Mouse (Mus musculus) erythroblast, embryonic 14.5 days (primary cell): ENCODE data around the gene Tmem38a. TPM values are rescaled to one million over a fixed set of nuclear protein-coding genes. Genes with fewer than 3 reads are reported as not detected.

Experiments
- H3K27me3 ChIP-seq: 2 replicates; pipeline ENCODE4 v1.6.1; 2012; ENCODE audit warnings: inconsistent platforms; ENCODE audit not compliant: control insufficient read depth
- H3K36me3 ChIP-seq: 2 replicates; pipeline ENCODE4 v1.6.1; 2012; ENCODE audit warnings: mild to moderate bottlenecking, inconsistent platforms; ENCODE audit not compliant: control insufficient read depth
- H3K4me1 ChIP-seq: 2 replicates; pipeline ENCODE4 v1.6.1; 2012; ENCODE audit warnings: inconsistent platforms; ENCODE audit not compliant: control insufficient read depth
- H3K4me3 ChIP-seq: replicated peaks from 2 replicates; pipeline ENCODE3; 2012; ENCODE audit warnings: moderate library complexity, mild to moderate bottlenecking, inconsistent platforms
- H3K9me3 ChIP-seq: 2 replicates; pipeline ENCODE4 v1.6.1; 2012; ENCODE audit warnings: low read length, inconsistent platforms, mixed read lengths; ENCODE audit not compliant: control insufficient read depth
- GATA1 ChIP-seq: IDR thresholded peaks from 2 replicates; pipeline ENCODE4 v1.6.1; 2012; ENCODE audit warnings: low read length, inconsistent platforms, mixed read lengths
- TAL1 ChIP-seq: IDR thresholded peaks from 3 replicates; pipeline ENCODE4 v1.6.1; 2012; ENCODE audit warnings: low read length, inconsistent platforms, mixed read lengths
- polyA plus RNA-seq: library from polyadenylated mRNA; stranded (reverse); fragments of >175 nt; gene quantifications from 2 replicates; pipeline ENCODE4 v1.2.3, GENCODE M21; 2012

Tmem38a gene
- polyA plus RNA-seq, 1 experiment, result 0.14 TPM

DNA sequence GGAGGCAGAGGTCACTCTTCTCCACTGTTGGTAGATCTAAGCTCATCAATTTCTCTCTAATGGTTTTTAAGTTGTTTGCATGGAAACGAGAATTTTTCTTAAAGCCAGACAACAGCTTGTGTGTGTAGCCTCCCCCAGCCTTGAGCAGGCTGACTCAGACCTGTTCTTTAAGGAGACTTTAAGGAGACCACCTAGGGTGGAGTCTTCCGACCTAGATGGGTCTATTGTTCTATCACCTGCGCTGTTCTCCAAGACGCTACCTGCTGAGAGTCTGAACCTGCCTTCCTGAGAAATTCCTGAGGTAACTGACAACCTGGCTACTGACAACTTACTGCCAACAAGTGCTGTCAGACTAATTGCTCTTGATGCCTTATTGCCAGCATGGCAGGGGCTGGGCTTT is 16.1 kb upstream of the Tmem38a start:
- Histone ChIP-seq H3K4me3 (no peak overlapping the region), H3K9me3 (no peaks in the 10 kb centered on the region), H3K36me3 (peaks cover 13% of the 10 kb centered on the region), H3K27me3 (no peaks in the 10 kb centered on the region), H3K4me1 (no peaks in the 10 kb centered on the region)
- TF ChIP-seq GATA1 (no peak), TAL1 (no peak)

DNA sequence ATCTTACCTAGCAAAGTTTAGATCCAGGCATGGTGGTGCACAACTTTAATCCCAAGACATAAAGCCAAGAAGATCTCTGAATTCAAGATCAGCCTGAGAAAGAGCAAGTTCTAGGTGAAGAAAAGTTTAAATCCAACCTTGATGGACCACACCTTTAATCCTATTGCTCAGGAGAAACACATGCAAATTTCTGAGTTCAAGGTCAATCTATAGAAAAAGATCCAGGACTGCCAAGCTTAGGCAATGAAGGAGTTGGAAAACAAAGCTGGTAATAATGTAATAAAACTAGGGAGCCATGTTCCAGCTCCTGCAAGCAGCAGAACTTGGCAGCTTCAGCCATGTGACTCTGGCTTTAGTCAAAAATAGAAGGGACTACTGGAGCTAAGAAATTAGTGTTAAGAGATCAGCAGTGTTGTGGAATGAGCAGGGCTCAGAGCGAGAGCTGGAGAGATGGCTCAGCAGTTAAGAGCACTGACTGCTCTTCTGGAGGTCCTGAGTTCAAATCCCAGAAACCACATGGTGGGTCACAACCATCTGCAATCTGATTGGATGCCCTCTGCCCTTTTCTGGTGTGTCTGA is 10.7 kb upstream of the Tmem38a start:
- Histone ChIP-seq H3K36me3 (peaks cover 49% of the 10 kb centered on the region), H3K4me1 (no peaks in the 10 kb centered on the region), H3K4me3 (no peak overlapping the region), H3K27me3 (no peaks in the 10 kb centered on the region), H3K9me3 (no peaks in the 10 kb centered on the region)
- no peak for TF ChIP-seq TAL1
- TF ChIP-seq GATA1, result no peak

DNA sequence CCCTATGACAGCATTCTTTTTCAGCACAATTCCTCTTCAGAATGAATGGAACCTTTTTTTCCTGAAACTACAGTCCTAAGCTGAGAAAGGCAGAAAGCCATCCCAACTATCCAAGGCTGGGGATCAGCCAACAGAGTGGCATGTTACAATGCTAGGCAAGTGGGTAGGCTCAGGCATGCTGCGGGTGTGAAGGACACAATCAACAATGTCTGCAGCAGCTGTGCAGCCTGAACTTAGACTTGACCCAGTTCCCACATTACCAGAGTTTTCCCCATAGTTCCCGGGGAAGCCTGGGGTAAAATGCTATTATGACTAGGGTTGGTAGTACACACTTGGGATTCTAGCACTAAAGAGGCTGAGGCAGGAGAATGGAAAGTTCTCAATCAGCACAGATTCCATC is 5.9 kb upstream of the Tmem38a start:
- Histone ChIP-seq H3K9me3 (no peaks in the 10 kb centered on the region), H3K36me3 (peaks cover 74% of the 10 kb centered on the region), H3K4me3 (no peak overlapping the region), H3K4me1 (peaks cover 17% of the 10 kb centered on the region), H3K27me3 (no peaks in the 10 kb centered on the region)
- TF ChIP-seq TAL1, result no peak
- TF ChIP-seq GATA1, result no peak

DNA sequence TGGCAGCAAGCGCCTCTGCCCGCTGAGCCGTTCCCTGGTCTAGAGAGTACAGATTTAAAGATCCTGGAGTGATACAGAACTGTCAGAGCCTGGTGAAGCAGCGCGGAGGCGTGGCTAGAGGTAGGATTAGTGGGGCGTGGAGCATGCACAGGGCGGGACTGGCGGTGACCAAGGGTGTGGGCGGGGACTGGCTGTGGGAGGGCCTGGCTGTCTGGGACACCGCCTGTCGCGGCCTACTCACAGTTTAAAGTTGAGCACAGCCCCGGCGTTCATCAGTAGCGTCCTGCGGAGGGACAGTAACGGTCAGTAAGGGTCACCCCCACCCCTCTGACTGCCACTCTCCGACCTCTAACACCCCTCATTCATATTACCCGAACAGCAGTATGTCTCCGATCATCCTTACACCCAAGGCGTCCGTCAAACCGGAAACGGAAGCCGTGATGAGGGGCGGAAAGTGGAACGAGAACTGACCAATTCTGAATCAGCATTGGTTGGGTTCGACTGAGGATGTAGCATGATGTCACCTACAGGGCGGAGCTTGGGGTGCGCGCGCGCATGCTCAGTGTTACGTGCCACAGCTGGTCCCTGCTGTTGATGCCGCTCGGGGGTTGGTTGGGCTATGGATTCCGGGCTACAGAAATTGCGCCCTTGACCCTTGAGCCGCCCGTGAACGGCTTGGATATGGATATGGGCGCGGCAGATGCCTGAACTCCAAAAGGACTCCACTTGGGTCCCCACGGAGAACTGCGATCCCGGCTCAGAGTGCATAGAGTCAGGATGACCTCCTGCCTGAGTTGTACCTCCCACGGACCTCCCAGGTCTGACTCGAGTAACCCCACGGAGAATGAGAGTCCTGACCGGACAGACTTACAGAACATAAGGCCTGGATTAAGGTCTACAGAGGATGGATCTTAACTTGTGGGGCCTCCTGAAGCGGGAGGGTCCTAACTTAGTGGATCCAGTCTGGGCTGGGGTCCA is 933 bp upstream of the Tmem38a start, which contains the start of gene Smim7:
TSS of gene Smim7 (minus strand) at position 456 of the 978 bp plus-strand sequence.
- peaks cover 38% of the 10 kb centered on the region for H3K36me3 ChIP-seq
- H3K9me3 ChIP-seq, result no peaks in the 10 kb centered on the region
- H3K27me3 ChIP-seq, result peaks cover 11% of the 10 kb centered on the region
- peaks cover 36% of the 10 kb centered on the region for H3K4me1 ChIP-seq
- H3K4me3 ChIP-seq, result peak within 1 kb of the TSS; percentile 91
- TF ChIP-seq TAL1 (no peak), GATA1 (peak; percentile 19; the same call in 1 of the 2 replicates)

DNA sequence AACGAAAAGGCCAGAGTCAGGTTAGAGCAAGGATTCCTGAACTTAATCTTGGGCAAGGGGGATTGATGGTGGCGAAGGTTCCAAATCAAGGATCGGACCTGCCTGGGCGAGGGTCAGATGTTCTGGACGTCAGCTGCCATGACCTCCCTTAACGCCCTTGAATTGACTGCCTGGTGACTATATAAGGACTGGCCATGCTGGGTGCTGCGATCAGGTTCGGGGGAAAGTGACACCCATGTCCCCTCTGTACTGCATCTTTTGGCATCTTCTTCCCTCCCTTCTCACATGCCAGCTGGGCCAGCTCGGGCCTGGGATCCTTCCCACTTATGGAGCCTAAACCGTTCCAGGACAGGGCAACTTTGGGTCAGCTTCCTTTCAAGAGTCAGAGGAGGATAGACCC is 652 bp downstream of the Tmem38a start:
- Histone ChIP-seq H3K9me3 (no peaks in the 10 kb centered on the region), H3K27me3 (peaks cover 11% of the 10 kb centered on the region), H3K4me3 (peak overlapping the region; percentile 91), H3K36me3 (peaks cover 22% of the 10 kb centered on the region), H3K4me1 (peaks cover 36% of the 10 kb centered on the region)
- no peak for TF ChIP-seq TAL1
- TF ChIP-seq GATA1, result no peak

DNA sequence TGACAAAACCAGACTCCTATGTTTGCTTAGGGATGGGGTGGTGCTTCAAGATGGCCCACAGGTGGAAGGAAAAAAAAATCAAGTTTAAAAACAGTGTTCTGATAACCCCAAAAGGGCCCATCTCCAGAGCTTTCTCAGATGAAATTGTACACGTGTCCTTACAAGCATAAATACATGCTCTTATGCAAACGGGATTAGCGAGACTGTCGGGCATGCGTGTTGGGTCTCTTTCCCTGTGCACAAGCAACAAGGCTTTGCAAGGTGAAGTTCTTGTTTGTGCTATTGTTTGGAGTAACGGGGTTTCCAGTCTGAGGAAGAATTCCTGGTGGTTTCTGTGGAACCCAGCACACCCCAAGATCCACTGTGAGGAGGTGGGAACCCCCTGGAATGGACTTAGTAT is 1.6 kb downstream of the Tmem38a start:
- H3K36me3 ChIP-seq, result peaks cover 13% of the 10 kb centered on the region
- peaks cover 11% of the 10 kb centered on the region for H3K27me3 ChIP-seq
- no peaks in the 10 kb centered on the region for H3K9me3 ChIP-seq
- H3K4me3 ChIP-seq, result no peak overlapping the region
- TF ChIP-seq GATA1 (no peak), TAL1 (no peak)
- H3K4me1 ChIP-seq, result peaks cover 39% of the 10 kb centered on the region

DNA sequence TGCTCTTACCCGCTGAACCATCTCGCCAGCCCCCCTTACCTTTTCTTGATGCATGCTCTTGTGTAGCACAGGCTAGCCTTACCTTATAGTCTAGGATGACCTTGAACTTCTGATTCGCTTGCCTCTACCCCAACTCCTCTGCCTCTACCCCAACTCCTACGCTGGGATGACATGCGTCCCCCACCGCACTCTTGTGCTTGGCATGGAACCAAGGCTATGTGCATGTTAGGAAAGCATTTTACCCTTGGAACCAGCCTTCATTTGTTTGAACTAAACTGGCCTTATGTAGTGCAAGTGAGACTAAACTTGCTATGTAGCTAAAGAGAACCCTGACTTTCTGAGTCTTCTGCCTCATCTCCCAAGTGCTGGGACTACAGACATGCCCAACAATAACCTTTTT is 4.1 kb downstream of the Tmem38a start:
- TF ChIP-seq GATA1 (no peak), TAL1 (no peak)
- no peak overlapping the region for H3K4me3 ChIP-seq
- peaks cover 35% of the 10 kb centered on the region for H3K4me1 ChIP-seq
- H3K9me3 ChIP-seq, result no peaks in the 10 kb centered on the region
- peaks cover 11% of the 10 kb centered on the region for H3K27me3 ChIP-seq
- no peaks in the 10 kb centered on the region for H3K36me3 ChIP-seq

DNA sequence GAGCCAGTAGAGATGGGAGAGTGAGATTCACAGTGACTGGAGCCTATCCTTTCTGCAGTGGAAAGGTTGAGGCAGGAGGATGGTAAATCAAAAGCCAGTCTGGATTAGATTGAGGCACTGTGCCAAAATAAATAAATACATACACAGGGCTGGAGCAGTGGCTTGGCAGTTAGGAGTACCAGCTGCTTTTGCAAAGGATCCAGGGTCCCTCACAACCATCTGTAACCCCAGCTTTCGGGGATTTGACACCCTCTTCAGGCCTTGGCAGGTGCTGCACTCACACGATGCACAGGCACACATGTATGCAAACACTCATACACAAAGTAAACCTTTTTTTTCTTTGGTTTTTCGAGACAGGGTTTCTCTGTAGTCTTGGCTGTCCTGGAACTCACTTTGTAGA is 5.4 kb downstream of the Tmem38a start:
- no peak for TF ChIP-seq GATA1
- TF ChIP-seq TAL1, result no peak
- H3K4me1 ChIP-seq, result peaks cover 22% of the 10 kb centered on the region
- H3K9me3 ChIP-seq, result no peaks in the 10 kb centered on the region
- H3K27me3 ChIP-seq, result peaks cover 7% of the 10 kb centered on the region
- H3K36me3 ChIP-seq, result no peaks in the 10 kb centered on the region
- H3K4me3 ChIP-seq, result no peak overlapping the region

DNA sequence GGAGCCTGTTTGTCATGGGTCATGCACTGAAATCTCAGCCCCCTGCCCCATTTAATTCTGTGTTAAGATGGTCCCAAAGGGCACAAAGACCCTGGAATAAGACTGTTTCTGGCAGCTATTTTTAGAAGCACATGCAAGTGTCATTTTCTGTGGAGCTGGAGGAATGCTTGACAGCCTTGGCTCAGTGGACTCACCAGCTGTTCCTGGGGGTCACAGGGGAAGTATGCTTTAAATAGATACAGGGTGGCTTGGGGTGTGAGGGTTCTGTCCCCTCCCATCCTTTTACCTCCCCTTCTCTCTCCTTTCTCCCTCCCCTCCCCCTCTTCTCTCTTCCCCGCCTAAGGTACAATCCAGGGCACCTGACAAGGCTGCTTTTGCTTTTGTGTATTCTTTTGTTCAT is 6.1 kb downstream of the Tmem38a start:
- Histone ChIP-seq H3K4me1 (peaks cover 15% of the 10 kb centered on the region), H3K27me3 (peaks cover under 1% of the 10 kb centered on the region), H3K4me3 (no peak overlapping the region), H3K9me3 (no peaks in the 10 kb centered on the region), H3K36me3 (no peaks in the 10 kb centered on the region)
- no peak for TF ChIP-seq TAL1
- TF ChIP-seq GATA1, result no peak
